Mouse (Mus musculus) kidney, postnatal 25 days (tissue): ENCODE measurements around the gene Ciapin1.

Experiments
- DNase-seq, 2 experiments: peaks; one replicate each; pipeline ENCODE4 v3.0.0; 2021; ENCODE audit warnings: mixed read lengths in 2 of 2

Ciapin1 gene

DNA sequence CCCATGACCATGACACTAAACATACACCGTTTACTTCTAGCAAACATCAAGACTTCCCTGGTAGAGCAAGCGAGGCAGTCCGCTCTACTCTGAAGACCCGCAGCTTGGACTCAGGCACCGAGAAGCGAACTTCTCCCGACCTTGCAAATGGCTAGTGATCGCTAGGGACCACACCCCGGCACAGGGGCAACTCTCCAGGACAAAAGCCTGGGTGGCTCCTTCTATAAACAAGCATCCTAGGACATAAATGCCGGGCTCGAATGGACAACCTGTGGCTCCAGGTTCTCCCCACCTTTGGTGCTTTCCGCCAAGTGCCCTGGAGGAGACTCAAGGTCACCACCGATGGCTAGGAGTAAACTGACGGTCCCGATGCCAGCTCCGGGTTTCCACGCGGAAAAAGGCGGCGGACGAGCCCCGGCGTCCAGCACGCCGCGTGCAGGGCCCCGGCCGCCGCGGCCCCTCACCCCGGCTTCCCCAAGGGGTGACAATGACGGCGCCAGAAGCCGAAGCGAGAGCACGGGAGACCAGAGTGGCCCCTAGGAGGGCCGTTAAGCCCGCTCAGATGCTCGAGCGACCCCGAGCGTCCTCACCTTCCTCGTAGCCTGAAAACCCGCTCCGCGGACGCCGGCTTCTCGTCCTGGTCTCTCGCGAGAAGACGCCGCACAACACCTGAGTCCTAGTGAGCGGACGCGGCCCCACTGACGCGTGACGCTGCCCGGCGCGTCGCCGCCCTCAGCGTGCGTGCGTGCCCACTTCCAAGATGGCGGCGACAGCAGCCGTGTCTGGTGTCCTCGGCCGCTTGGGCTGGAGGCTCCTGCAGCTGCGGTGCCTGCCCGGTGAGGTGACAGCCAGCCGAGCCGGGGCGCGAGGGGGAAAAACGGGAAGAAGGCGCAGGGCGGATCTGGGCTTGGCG, at the start of gene Ciapin1, which contains the start of gene Coq9:
Gene Ciapin1, minus strand, starts transcription at position 697 of the 913 bp plus-strand sequence.
Gene Coq9, plus strand, starts transcription at position 660 of the 913 bp plus-strand sequence.
- DNase-seq, result peak; percentile 97 to 98

DNA sequence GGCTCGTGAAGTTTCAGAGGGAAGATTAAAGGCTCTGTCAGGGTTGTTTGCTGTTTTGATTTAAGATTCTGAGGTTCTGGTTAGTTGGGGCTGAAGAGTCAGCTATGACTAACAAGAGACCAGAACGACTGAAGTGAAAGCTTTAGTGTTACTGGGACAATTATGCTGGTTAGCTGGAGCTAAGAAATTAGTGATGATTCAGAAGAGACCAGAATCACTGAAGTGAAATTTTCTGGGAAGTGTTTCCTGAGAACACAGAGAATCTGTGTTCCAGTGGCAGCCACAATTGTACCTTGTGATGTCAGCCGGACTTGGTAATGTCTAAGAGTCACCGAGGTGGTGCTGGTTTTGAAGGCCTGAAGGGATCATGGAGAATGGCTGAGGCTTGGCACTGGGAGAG, 42.6 kb upstream of the Ciapin1 start:
- DNase-seq, result no peak

DNA sequence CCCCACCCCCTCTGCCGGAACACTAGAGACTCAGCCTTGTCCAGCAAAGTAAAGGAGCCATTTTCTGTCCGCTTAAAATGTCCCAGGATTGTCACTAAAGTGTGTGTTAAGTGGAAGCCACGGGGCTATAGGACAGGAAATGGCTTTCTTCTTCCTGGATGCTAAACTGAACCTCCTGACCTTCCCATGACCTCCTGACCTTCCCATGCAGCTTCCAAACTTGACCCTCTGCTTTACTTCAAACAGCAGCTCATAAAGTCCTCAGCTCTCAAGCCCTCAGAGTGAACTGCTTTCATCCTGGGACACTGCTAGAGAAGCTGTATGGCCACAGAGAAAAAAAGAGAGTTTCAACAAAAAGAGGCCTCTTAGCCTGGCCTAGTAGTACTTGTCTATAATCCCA, 38.7 kb upstream of the Ciapin1 start:
- DNase-seq, result no peak

DNA sequence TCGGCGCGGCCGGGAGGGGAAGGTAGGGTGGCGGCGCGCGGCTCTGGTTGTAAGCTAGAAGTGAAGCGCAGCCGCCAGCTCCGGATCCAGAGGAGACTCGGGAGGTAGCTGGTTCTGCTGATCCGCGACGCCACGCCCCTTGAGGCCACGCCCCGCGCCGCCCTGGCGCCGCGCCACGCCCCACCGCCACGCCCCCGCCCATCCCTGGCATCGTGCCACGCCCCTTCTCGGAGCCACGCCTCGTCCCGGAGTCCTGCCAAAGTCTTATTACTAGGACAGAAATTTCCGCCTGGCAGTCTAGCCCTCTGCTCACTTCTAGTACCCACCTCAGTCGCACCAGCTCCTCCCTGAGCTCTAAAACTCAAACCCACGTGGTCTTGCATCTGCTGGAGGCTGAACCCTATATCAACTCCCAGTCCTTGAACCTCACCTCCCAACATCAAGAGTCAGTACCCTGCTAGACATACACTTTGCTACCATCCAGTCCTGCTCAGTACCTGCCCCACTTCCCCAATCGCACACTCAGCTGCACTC, 38.1 kb upstream of the Ciapin1 start, which contains the start of gene Dok4:
Gene Dok4, minus strand, starts transcription at position 134 of the 534 bp plus-strand sequence.
- peak; percentile 95 to 96 for DNase-seq

DNA sequence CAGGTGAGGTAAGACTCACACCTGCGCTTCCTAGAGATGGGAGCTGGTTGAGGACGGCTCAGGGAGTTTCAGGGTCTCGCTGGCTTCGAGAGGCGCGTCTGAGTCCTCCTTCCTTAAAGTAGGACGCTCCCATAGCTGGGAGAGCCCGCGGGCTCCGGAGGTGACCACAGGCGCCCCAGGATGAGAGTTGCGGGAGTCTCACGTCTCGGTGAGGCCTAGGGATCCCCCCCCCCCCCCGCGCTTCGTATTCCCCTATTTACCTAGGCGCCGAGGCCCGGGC, 37.7 kb upstream of the Ciapin1 start:
- peak in 1 of 2 experiments; percentile 21 for DNase-seq

DNA sequence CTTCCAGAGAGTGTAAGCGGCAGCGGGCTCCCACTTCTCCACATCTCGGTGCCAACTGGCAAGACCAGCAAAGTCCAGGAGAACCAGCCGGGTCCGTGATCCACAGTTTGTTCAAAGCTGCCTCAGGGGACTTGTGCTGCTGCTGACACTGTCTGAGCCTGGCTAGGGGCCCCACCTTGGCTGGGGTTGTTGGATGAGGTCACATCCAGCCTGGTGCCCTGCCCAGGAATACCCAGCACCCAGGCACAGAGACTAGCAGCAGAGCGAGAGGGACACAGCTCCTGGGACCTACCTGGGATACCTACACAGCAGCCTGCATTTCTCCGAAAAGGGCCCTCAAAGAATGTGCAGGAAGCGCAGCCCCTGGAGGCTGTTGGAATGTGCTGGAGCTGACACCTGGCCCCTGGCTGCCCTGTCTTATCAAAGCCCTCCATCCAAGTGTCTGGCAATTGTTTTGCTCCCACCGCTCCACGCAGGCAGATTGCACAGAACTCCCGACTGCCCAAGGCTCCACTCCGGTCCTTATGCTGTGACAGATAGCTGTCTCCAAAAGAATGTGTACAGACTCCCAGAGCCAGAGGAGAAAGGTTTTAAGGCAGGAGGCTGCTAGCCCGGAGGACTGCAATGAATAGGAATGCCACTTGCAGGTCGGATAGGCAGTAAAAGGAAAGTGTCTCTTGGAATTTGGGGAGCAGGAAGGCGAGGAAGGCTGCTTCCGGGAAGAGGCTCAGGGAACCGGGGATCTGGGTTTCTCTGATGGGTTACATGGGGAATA, 37.1 kb upstream of the Ciapin1 start:
- DNase-seq, result peak; percentile 28 to 55

DNA sequence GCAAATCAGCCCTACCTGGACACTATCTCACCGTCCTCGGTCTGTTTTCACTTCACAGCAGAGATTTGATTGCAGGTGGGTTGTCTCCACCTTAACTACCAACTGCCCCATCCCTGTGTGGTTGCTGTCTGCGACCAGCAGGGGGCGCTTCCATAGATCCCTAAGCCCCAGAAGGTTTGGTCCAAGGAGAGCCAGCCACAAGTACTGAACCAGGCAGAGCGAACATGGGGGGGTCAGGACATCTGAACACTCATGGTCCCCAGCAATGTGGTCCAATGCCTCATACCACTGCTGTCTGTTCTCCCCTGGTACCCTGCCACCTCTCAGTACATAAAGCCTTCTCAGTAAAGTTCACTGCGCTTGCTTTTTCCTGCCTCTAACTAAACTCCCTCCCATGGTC, 36.2 kb upstream of the Ciapin1 start:
- peak; percentile 85 to 86 for DNase-seq

DNA sequence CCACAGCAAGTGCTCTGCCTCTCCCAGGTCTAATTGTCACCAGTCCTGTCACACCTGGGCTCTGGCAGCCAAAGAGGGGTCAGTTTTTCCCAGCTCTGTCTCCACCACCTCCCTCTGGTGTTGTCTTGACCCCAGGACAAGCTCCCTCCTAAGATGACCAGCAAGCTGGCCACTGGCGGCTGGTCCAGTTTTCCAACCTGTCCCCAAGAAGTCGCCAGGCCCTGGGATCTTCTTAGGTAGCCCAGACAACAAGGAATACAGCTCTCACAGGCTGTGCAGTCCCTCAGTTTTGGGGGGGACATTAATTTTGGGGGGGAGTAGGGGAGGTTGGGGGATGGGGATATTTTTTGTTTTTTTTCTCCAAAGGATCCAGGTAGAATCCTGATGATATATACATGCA, 34.4 kb upstream of the Ciapin1 start:
- DNase-seq, result no peak

DNA sequence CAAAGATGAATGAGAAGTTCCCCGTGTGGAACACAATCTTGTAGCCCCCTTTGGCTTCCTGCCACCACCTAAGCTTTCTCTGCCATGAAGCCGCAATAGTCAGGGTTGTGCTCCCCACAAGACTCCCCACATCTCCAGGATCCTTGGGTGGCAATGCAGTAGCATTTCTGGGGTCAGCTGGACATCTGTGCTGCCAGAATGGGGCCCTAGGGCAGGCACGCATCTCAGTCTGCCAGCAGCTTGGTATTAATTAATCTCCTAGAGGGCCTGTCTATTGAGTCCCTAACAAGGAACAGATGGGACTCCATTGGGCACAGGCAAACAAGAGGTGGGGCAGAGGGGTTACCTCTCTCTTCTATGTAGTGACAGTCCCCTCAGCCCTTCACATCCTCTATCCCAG, 34.0 kb upstream of the Ciapin1 start:
- peak; percentile 29 to 63 for DNase-seq

DNA sequence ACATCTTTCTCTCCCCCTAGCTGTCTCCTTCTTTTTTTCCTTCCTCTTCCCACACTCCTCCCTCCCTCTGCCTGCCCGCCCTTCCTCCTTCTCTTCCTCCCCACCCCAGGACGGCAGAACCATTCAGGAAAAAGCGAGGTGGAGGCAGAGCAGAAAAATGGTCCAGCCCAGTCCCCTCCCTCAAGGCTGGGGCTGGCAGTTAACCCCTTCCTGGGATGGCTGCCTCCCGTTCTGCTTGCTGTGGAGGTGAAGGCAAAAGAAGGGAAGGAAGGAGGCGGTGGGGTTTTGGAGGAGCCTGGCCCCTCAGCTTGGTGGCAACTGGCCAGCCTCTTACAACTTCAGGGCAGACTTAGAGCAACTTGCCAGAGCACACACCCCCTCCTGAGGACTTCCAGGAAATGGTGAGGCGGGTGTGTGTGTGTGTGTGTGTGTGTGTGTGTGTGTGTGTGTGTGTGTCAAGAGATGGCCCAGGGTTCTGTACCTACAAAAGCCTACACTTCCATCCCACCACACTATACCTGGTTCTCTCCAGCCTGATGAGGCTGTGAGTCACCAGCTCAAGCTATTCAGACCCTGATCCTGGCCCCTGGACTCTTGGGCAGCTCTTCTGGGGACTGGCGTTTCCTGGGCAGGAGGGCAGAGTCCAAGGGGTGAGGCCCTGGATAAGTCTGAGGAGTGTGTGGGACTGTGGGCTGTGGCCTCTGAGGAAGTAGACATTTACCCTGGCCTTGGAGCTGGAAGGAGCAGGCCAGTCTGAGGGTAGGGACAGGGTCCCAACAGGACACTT, 33.1 kb upstream of the Ciapin1 start:
- peak; percentile 70 to 93 for DNase-seq

DNA sequence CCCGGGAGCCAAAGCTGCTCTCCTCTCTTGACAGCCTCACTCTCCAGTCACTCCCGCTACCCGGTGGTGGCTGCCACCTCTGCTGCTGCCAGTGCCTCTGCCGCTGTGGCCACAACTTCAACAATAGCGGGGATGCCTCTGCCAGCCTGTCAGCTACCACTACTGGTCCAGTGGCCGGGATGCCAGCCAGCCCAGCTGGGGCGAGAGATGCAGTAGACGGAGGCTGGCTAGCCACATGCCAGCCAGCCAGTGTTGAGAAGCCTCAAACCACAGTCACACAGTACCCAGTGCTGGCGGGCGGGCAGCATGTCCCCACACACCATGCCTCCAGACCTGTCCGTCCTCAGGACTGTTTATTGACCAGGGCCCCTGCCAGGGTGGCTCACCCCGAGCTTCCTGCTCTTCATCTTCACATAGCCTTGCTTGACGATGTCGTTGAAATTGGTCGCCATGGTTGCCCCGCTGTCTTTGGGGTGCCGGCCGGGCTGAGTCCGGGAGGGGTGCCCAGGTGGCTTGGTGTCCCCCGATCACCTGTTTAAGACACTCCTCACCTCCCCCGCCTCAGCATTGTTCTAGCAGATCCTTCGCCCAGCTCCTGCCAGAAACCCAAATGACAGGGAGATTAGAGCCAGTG, 32.4 kb upstream of the Ciapin1 start:
- peak; percentile 27 to 62 for DNase-seq

DNA sequence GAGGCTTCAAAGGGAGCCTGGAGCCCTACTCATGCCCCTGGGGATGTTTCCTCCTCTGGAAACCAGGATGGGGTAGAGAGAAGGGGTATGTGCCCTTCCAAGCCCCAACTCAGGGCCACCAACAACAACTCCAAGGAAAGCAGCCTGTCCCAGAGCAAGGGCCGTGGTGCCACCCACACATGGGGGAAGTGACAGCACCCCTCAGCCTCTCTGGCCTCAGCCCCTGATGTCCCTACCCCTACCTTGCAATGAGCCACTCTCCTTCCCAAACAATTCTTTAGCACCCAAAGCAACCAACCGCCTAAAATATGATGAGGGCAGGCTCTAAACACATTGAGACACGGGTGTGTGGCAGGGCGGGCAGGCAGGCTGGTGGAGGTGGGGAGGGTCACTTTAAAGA, 31.8 kb upstream of the Ciapin1 start:
- no peak for DNase-seq

DNA sequence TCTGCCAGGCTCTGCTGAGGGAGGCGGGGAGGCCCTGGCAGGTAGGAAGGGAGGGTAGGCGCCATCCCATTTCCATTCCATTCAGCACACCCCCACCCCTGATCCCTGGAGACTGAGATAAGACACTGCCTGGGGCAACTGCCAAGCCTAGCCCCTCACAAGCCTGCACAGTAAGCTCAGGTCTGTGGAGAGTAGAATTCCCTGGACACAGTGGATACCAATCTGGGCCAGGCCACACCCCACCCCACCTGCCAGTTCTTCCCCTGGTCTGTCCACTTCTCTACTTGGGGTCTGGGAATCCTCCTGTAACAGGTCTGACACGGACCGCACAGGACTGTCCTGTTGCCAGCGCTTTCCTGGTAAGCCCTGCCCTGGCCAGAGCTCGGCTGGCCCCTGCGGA, 31.0 kb upstream of the Ciapin1 start:
- no peak for DNase-seq

DNA sequence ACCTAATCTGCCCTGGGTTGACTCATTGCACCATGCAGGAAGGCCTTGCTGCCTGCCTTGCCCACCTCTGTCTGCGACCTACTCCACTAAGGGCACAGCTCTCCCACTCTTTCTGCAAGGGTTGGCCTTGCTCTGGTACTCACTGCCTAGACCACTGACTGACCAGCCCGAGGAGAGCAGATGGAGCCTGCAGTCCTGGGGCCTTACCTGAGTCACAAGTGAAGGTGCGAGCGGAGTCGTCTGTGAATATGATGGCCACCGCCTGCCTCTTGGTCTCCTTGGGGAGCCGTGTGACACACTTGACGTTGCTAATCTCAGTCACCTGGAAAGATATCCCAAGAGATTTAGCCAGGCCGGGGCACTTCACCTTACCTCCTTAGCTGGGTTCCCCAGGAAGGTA, 28.8 kb upstream of the Ciapin1 start:
- DNase-seq, result peak in 1 of 2 experiments; percentile 36

DNA sequence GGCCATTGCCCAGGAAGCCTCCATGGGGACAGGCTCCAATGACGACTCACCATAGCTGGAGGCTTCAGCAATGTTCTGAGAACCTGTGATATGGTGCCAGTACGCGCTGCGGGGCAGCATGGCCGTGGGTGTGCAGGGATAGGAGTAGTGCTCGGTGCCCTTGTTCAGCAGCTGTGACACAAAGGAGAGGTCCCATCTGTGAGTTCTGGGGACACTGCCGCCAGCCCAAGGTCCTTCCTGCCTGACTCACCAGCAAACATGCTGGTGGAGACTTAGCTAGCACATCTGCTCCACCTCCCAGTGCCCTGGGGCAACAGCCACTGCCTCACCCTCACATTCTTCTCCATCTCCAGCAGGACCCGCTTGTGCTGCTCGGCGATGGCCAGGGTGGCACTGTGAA, 27.1 kb upstream of the Ciapin1 start:
- peak in 1 of 2 experiments; percentile 32 for DNase-seq

DNA sequence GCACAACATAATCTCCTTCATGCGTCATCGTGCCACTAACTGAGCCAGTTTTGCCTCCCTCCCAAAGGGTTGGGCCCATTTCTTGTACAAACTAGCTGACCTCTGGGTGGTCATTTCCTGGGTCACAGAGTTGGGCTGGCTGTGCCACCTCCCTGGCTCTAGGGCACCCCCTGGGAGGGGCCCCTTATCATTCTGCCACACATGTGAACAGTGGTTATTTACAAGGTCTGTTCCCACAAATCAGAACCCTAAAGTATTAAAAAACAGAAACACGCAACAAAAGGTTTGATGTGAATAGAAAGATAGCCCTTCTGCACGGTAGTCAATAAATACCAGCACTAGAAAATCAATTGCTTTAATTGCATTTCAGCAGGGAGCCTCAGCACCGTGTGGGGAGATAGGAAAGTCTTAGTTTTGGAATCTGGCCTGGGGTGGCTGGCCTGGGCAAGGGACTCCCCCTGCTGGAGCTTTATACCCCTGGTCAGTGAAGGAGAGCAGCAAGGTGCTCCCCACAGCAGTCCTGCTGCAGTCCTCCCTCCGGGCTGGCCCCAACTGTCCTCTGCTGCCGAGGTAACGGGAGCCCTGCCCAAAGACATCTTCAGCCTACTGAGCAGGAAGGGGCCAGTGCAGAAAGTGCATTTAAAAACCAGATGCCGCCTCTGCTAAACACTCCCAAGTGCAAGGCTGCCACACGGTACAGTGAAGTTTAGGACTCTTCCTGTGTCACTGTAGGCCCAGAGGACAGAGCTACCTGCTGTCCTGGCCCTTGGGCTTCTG, 25.9 kb upstream of the Ciapin1 start:
- peak in 1 of 2 experiments; percentile 36 for DNase-seq

DNA sequence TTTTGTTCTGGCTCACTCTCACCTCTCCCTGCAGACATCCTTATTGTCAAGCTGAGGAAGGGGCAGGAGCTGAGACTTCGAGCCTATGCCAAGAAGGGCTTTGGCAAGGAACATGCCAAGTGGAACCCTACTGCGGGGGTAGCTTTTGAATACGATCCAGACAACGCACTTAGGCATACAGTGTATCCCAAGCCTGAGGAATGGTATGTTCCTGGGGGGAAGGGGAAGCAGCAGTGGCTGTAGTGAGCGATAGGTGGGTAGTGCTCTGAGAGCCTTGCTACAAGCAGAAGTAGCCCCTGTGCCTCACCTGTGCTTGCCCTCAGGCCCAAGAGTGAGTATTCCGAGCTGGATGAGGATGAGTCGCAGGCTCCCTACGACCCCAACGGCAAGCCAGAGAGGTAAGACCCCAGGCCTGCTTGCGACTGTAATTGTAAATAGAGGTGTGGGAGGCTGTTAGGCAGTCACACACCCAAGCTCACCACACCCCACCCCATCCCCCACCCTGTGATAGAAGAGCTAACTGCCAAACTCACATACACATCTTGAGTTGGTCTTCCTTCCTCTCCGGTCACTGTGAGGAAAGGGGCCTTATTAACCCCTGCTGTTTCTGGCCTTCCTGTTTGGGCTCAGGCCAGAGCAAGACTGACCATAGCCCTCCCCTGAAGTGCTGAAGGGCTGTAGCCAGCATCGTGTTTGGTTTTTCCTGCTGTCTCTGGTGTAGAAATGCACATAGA, 24.5 kb upstream of the Ciapin1 start:
- DNase-seq, result peak in 1 of 2 experiments; percentile 48

DNA sequence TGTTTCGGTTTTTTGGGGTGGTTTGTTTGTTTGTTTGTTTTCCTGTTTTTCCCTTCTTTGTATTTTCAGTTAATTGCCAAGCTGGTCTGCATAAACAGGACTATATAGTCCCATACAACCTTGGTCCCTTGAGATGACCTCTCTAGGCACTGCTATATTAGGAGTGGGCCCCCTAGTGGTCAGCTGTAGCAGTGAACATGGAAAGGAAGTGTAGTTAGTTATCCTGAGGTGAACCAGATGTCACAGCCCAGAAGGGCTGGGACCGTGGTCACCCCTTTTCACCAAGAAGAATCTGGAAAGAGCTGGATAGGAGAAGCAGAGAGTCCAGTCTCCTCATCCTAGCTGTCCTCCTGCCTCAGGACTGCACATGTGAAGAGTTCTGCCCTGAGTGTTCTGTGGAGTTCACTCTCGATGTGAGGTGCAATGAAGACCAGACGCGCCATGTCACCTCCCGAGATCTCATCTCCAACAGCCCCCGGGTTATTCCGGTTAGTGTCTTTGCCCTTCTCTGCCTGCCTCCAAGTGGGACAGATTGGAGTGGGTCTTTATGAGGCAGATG, 23.3 kb upstream of the Ciapin1 start:
- peak; percentile 85 to 88 for DNase-seq

DNA sequence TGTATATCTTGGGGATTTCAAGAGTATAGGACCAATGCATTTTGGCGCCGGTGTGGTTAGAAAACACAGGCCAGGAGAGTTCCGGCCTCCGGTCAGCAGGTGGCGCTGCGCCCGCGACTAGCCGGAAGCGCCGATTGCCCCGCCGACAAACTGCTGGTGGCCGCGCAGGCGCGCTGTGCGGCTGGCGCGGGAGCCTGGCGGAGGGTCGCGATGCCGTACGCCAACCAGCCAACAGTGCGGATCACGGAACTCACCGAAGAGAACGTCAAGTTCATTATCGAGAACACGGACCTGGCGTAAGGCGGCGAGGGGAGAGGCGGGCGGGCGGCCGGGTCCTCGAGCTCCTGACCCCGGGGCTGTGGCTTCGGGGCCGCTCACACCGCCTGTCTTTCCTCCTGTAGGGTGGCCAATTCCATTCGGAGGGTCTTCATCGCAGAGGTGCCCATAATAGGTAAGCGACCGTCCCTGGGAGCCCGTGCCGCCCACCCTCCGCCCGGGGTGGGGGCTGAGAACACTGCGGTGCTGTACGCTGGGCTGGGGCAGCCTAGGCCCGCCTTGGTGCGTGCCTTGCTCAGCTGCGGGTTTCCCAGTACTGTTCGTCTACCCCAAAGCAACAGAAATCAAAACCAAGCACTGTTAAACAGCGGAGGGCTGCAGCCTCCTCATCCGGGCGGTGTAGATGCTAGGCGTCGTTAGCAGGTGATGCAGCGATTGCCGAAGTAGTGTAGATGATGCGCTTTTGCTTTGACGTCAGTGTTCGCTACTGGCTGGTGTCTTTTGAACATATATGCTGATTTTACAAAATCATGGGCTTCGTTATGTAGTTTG, 19.4 kb upstream of the Ciapin1 start, which contains the start of gene Polr2c:
Gene Polr2c, plus strand, starts transcription at position 105 of the 828 bp plus-strand sequence.
- DNase-seq, result peak; percentile 91 to 92
